Mouse (Mus musculus): Measurements from ENCODE around the gene Cttnbp2nl.

GRCm38 (mm10) chr3:104997563-104997962 is 55.4 kb downstream of the Cttnbp2nl start:
- TF ChIP-seq CTCF (IDR thresholded peaks at IDR 0.05) (no peak), EP300 (IDR thresholded peaks at IDR 0.05) (no peak)

Measured in lung, postnatal 0 days (tissue).